Mouse (Mus musculus) forebrain, postnatal 0 days (tissue): ENCODE data around the gene 2900026A02Rik. TPM values are rescaled to one million over a fixed set of nuclear protein-coding genes. Genes with fewer than 3 reads are reported as not detected.

ENCODE experiments used
- ATAC-seq: fragments of 200-750 bp; cut with Nextera tagmentation; 2 replicates; pipeline ENCODE4 v1.8.0; 2017; ENCODE audit warnings: mild to moderate bottlenecking, moderate library complexity
- DNase-seq: peaks from one replicate; pipeline ENCODE4 v3.0.0-alpha.2; 2015
- H3K27ac ChIP-seq: fragments of 300-500 bp; sonication (generic); 2 replicates; pipeline ENCODE4 v1.5.1; 2014; ENCODE audit warnings: low read depth, mild to moderate bottlenecking, antibody characterized with exemption, low read length, moderate library complexity, mixed read lengths
- H3K27me3 ChIP-seq: fragments of 300-500 bp; sonication (generic); 2 replicates; pipeline ENCODE4 v1.6.1; 2014; ENCODE audit warnings: mild to moderate bottlenecking, low read length, mixed read lengths; ENCODE audit not compliant: insufficient read depth
- H3K36me3 ChIP-seq: fragments of 300-500 bp; sonication (generic); 2 replicates; pipeline ENCODE4 v1.6.1; 2014; ENCODE audit warnings: mild to moderate bottlenecking, moderate library complexity; ENCODE audit not compliant: insufficient read depth
- H3K4me1 ChIP-seq: fragments of 300-500 bp; sonication (generic); 2 replicates; pipeline ENCODE4 v1.6.1; 2014; ENCODE audit warnings: antibody characterized with exemption; ENCODE audit not compliant: insufficient read depth
- H3K4me2 ChIP-seq: fragments of 300-500 bp; sonication (generic); 2 replicates; pipeline ENCODE4 v1.6.1; 2014; ENCODE audit warnings: low read depth, mild to moderate bottlenecking, moderate library complexity
- H3K4me3 ChIP-seq: fragments of 300-500 bp; sonication (generic); 2 replicates; pipeline ENCODE4 v1.5.1; 2014; ENCODE audit warnings: low read depth, low read length, mixed read lengths
- H3K9ac ChIP-seq: fragments of 300-500 bp; sonication (generic); 2 replicates; pipeline ENCODE4 v1.6.1; 2014; ENCODE audit warnings: mild to moderate bottlenecking
- H3K9me3 ChIP-seq: fragments of 300-500 bp; sonication (generic); 2 replicates; pipeline ENCODE4 v1.6.1; 2016; ENCODE audit warnings: low read length
- CTCF ChIP-seq: sonication (generic); IDR thresholded peaks from 2 replicates; pipeline ENCODE4 v1.5.1; 2016; ENCODE audit warnings: antibody characterized with exemption, control low read depth, low read depth
- WGBS: fragments of 180-500 bp; shearing (Covaris S2); extraction: QIAGEN DNeasy Blood & Tissue Kit; methylation state at CpG from one replicate; pipeline ENCODE4 v1.1.7; 2014; 5-methylcytosine and 5-hydroxymethylcytosine counted together
- polyA plus RNA-seq: library from polyadenylated mRNA; unstranded; fragments of >200 nt; fragmentation: Nextera tagmentation; extraction: Ambion mirVana; gene quantifications from 2 replicates; pipeline ENCODE4 v1.2.1, GENCODE M21; 2015
- total RNA-seq: library from RNA; depleted of rRNA; stranded (reverse); fragments of >200 nt; gene quantifications from 2 replicates; pipeline ENCODE4 v1.2.3, GENCODE M21; 2014

2900026A02Rik gene
- total and polyA plus RNA-seq, 2 experiments from 2014 or later: 3.3 to 10.9 TPM

- peak; percentile 66 for TF ChIP-seq CTCF
- H3K27ac ChIP-seq: no peak overlapping the region
- H3K9ac ChIP-seq: no peak overlapping the region
- H3K4me3 ChIP-seq: no peak overlapping the region
- H3K4me1 ChIP-seq: no peaks in the 10 kb centered on the region
- no peaks in the 10 kb centered on the region for H3K9me3 ChIP-seq
- H3K36me3 ChIP-seq: no peaks in the 10 kb centered on the region
- DNase-seq: no peak
- no peaks in the 10 kb centered on the region for H3K27me3 ChIP-seq
- no peak for ATAC-seq
- WGBS: 45% methylated on average over 2 of the region's 2 CpGs
- H3K4me2 ChIP-seq: no peak overlapping the region
These were observed 53.3 kb downstream of the 2900026A02Rik start for GRCm38 (mm10) chr5:113167733-113168132.

DNA sequence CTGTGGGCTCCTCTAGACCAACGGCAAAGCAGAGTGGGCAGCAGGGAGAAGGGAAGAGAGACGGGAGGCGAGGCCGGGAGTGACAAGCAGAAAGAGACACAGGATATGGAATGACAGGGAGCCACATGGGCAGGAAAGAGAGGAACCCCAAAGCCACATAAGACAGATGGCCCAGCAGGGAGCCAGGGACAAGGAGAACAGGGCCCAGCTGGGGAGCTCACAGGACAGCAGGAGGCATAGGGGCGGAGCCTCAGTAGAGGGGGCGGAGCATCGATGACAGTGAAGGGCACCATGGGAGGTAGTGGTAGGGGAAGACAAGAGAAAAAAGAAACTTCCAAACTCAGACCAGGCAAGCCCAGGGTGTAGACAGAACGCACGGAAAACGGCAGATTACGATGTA, 55.6 kb downstream of the 2900026A02Rik start:
- no peak for TF ChIP-seq CTCF
- H3K36me3 ChIP-seq: no peaks in the 10 kb centered on the region
- peak; percentile 19; the same call in 1 of the 2 replicates for ATAC-seq
- no peak overlapping the region for H3K4me3 ChIP-seq
- no peaks in the 10 kb centered on the region for H3K27me3 ChIP-seq
- H3K27ac ChIP-seq: 0 out of 2 replicates have a peak overlapping the region, but pooled peaks have one; percentile 22
- no peaks in the 10 kb centered on the region for H3K4me1 ChIP-seq
- WGBS: 47% methylated on average over 11 of the region's 11 CpGs
- no peaks in the 10 kb centered on the region for H3K9me3 ChIP-seq
- no peak for DNase-seq
- no peak overlapping the region for H3K4me2 ChIP-seq
- no peak overlapping the region for H3K9ac ChIP-seq

GRCm38 (mm10) chr5:113164873-113165441, 56.1 kb downstream of the 2900026A02Rik start:
- Histone ChIP-seq H3K4me3 (no peak overlapping the region), H3K4me1 (no peaks in the 10 kb centered on the region), H3K36me3 (no peaks in the 10 kb centered on the region), H3K4me2 (no peak overlapping the region), H3K27me3 (no peaks in the 10 kb centered on the region), H3K9me3 (no peaks in the 10 kb centered on the region), H3K9ac (no peak overlapping the region), H3K27ac (0 out of 2 replicates have a peak overlapping the region, but pooled peaks have one; percentile 22)
- DNase-seq (peak; percentile 55), ATAC-seq (peak; percentile 83)
- WGBS: 11% methylated on average over 16 of the region's 16 CpGs
- no peak for TF ChIP-seq CTCF

DNA sequence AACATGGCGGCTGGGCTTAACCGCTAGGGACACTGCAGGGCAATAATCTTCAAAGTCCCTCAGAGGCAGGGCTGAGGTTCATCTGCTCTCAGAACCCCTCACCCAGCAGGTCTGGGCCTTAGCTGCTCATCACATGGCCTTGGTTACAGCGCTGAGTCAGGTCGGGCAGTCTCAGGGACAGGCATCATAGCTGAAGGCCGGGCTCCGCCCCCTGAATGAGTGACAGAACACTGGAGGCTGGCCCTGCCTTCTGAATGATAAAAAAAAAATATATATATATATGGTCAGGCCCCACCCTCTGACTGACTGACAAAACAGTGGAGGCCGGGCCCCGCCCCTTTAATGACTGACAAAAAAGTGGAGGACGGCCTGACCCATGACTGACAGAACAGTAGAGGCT, 56.6 kb downstream of the 2900026A02Rik start:
- no peak overlapping the region for H3K4me3 ChIP-seq
- H3K36me3 ChIP-seq: no peaks in the 10 kb centered on the region
- H3K27me3 ChIP-seq: no peaks in the 10 kb centered on the region
- no peak overlapping the region for H3K27ac ChIP-seq
- H3K4me1 ChIP-seq: no peaks in the 10 kb centered on the region
- 36% methylated on average over 9 of the region's 9 CpGs for WGBS
- ATAC-seq (no peak), DNase-seq (no peak)
- no peak overlapping the region for H3K9ac ChIP-seq
- H3K9me3 ChIP-seq: no peaks in the 10 kb centered on the region
- H3K4me2 ChIP-seq: no peak overlapping the region
- no peak for TF ChIP-seq CTCF

DNA sequence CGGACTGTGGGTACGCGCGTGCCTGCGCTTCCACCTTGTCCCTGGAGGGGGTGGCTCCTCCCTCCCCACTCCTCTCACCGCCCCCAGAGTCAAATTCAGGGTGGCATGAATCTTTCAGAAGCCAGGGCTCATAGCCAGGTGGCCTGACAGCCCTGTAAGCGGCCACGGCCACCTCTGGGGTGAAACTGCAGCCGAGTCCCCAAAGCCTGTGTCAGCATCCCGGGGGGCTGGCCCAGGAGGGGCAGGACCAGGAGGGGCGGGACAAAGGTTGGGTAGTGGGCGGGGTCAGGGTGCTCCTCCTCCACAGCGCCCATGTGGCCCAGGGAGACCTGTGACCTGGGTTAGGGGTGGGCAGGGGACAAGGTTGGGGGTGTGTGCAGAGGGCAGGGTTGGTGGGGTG, 57.9 kb downstream of the 2900026A02Rik start:
- H3K9ac ChIP-seq: no peak overlapping the region

GRCm38 (mm10) chr5:113162699-113163098, 58.3 kb downstream of the 2900026A02Rik start:
- Histone ChIP-seq H3K4me3 (peak overlapping the region; percentile 3; the same call in 1 of the 2 replicates), H3K27me3 (no peaks in the 10 kb centered on the region), H3K9me3 (no peaks in the 10 kb centered on the region), H3K9ac (no peak overlapping the region), H3K27ac (no peak overlapping the region), H3K36me3 (no peaks in the 10 kb centered on the region), H3K4me2 (peak overlapping the region; percentile 40), H3K4me1 (no peaks in the 10 kb centered on the region)
- TF ChIP-seq CTCF: no peak
- 7% methylated on average over 9 of the region's 9 CpGs for WGBS
- ATAC-seq (no peak), DNase-seq (no peak)

More for the DNA sequence above, 57.9 kb downstream of the 2900026A02Rik start:
- WGBS: 9% methylated on average over 13 of the region's 13 CpGs
- H3K4me1 ChIP-seq: no peaks in the 10 kb centered on the region
- H3K4me2 ChIP-seq: peak overlapping the region; percentile 40
- DNase-seq (no peak), ATAC-seq (no peak)
- H3K27ac ChIP-seq: no peak overlapping the region
- no peaks in the 10 kb centered on the region for H3K36me3 ChIP-seq
- no peaks in the 10 kb centered on the region for H3K9me3 ChIP-seq
- H3K27me3 ChIP-seq: no peaks in the 10 kb centered on the region
- H3K4me3 ChIP-seq: peak overlapping the region; percentile 3; the same call in 1 of the 2 replicates
- 0 out of 2 replicates have a peak, but pooled peaks have one; percentile 7 for TF ChIP-seq CTCF

DNA sequence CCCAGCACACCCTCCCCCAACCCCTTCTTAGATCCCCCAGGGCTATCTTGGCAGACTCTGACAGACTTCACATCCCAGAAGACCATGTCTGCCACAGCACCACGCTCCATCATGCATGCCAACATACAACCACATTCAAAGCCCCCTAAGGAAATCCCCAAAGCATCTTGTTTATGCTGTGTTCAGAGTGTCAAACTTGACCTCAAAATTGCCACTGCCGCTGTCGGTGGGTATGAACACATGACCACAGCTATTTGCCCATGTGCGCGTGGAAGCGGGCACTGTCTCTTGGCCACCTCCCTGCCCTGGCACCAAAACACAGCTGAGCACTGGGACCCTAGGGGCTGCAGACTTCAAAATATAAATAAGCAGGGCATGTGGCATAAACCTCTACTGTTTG, 59.5 kb downstream of the 2900026A02Rik start:
- DNase-seq: no peak
- no peak for TF ChIP-seq CTCF
- Histone ChIP-seq H3K9me3 (no peaks in the 10 kb centered on the region), H3K4me2 (no peak overlapping the region), H3K36me3 (no peaks in the 10 kb centered on the region), H3K4me3 (no peak overlapping the region), H3K9ac (no peak overlapping the region), H3K27me3 (no peaks in the 10 kb centered on the region), H3K27ac (no peak overlapping the region), H3K4me1 (no peaks in the 10 kb centered on the region)
- no peak for ATAC-seq
- 83% methylated on average over 6 of the region's 6 CpGs for WGBS
